Mouse (Mus musculus) ovary, postnatal 10 days (tissue): ENCODE results near the gene Pnpla8.
A peak's percentile ranks its signal among the peaks of the same experiment; 100 is the strongest.
"Not testable (repeated sequence)": the region's sequence is repeated elsewhere in the genome, so short reads cannot be mapped to it uniquely, and the experiment has no call there.

ENCODE experiments used
- DNase-seq: peaks from one replicate; pipeline ENCODE4 v3.0.0; 2022; ENCODE audit warnings: low spot score

Gene Pnpla8

GRCm38 (mm10) chr12:44221070-44221469, at the start of gene Pnpla8:
Gene Pnpla8, plus strand, starts transcription at chr12:44221370.
- DNase-seq = not testable (repeated sequence)

GRCm38 (mm10) chr12:44176331-44177037, 44.7 kb upstream of the Pnpla8 start:
- DNase-seq = no peak

- no peak for DNase-seq
These were observed 44.2 kb upstream of the Pnpla8 start for GRCm38 (mm10) chr12:44177038-44177355.

GRCm38 (mm10) chr12:44181081-44181982, 39.8 kb upstream of the Pnpla8 start:
- DNase-seq = no peak

- no peak for DNase-seq
These were observed 23.2 kb upstream of the Pnpla8 start for GRCm38 (mm10) chr12:44197873-44198525.

GRCm38 (mm10) chr12:44209141-44209823, 11.9 kb upstream of the Pnpla8 start:
- DNase-seq = peak; percentile 6

- DNase-seq = peak; percentile 97
These were observed 11.1 kb upstream of the Pnpla8 start, which contains the start of gene Dnajb9 for GRCm38 (mm10) chr12:44209824-44210752. Gene Dnajb9, minus strand, starts transcription at chr12:44210326.

GRCm38 (mm10) chr12:44211555-44211954, 9.6 kb upstream of the Pnpla8 start:
- DNase-seq = no peak

GRCm38 (mm10) chr12:44221651-44222356, 634 bp downstream of the Pnpla8 start:
- DNase-seq = peak; percentile 19

- DNase-seq = no peak
These were observed 1.9 kb downstream of the Pnpla8 start for GRCm38 (mm10) chr12:44223044-44223443.

- DNase-seq = no peak
These were observed 3.5 kb downstream of the Pnpla8 start for GRCm38 (mm10) chr12:44224650-44225049.

- no peak for DNase-seq
These were observed 19.9 kb downstream of the Pnpla8 start for GRCm38 (mm10) chr12:44241090-44241489.

- DNase-seq = no peak
These were observed 21.2 kb downstream of the Pnpla8 start for GRCm38 (mm10) chr12:44242407-44242806.

- no peak for DNase-seq
These were observed 24.6 kb downstream of the Pnpla8 start for GRCm38 (mm10) chr12:44245739-44246138.

GRCm38 (mm10) chr12:44248309-44248977, 27.3 kb downstream of the Pnpla8 start:
- DNase-seq = no peak

- DNase-seq = no peak
These were observed 41.4 kb downstream of the Pnpla8 start for GRCm38 (mm10) chr12:44262612-44263011.

- no peak for DNase-seq
These were observed 44.5 kb downstream of the Pnpla8 start for GRCm38 (mm10) chr12:44265651-44266050.

- no peak for DNase-seq
These were observed 46.0 kb downstream of the Pnpla8 start for GRCm38 (mm10) chr12:44267196-44267595.

- peak; percentile 99 for DNase-seq
These were observed 47.6 kb downstream of the Pnpla8 start for GRCm38 (mm10) chr12:44268728-44269302.
